Mouse (Mus musculus): Measurements from ENCODE around the gene Eif2b2. TPM values are rescaled to one million over a fixed set of nuclear protein-coding genes. Genes with fewer than 3 reads are reported as not detected.

Eif2b2 gene
- polyA plus RNA-seq, 1 experiment from 2014 or later: 88.2 TPM

DNA sequence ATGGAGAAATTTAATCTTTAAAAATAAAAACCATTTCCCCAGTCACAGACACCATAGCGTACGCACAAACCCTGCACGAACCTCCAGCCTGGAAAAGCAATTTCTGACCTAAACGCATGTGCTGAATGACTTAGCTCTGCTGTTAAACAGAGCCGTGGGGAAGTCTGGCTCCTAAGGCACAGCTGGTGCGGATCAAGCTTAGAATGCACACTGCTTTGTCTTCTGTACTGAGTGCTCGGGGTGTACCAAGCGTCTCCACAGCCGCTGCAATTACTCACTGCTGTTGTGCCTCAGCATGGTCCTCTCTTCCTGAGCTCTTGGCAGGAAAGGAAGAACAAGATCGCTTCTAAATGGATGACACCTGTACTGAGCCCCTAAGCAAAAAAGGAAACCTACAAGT is 43.2 kb downstream of the Eif2b2 start:
- Histone ChIP-seq H3K9me3 (no peaks in the 10 kb centered on the region), H3K36me3 (no peaks in the 10 kb centered on the region; the same call in 1 of the 2 replicates), H3K9ac (no peak overlapping the region), H3K4me3 (no peak overlapping the region), H3K27me3 (no peaks in the 10 kb centered on the region), H3K27ac (peak overlapping the region; percentile 76), H3K4me1 (peaks cover 27% of the 10 kb centered on the region), H3K4me2 (replicated peaks) (no peak overlapping the region)
- peak; percentile 88 for ATAC-seq (ENCODE audit: insufficient number of reproducible peaks, insufficient read depth, low FRiP score, low TSS enrichment)
- 20% methylated on average over 10 of the region's 10 CpGs for WGBS

DNA sequence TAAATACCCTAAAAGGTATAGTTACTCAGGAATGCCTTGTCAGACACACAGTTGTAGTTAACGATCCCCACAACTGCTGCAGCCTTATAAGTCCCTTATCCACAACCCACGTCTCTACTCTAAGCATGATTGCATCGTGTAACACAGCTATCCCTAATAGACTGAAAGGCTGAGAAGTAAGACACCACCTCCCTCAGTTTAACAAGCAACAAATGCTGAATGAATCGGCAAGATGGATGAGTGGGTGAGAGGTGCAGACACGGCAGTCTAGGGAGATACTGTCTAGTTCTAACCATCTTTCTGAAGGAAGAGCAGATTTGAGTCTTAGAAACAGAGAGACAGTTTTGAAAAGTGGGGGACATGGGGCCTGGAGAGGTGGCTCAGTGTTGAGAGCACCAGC is 43.9 kb downstream of the Eif2b2 start:
- no peak overlapping the region for H3K4me2 ChIP-seq (replicated peaks)
- H3K9me3 ChIP-seq: no peaks in the 10 kb centered on the region
- H3K36me3 ChIP-seq: no peaks in the 10 kb centered on the region; the same call in 1 of the 2 replicates
- H3K4me1 ChIP-seq: peaks cover 27% of the 10 kb centered on the region
- H3K27ac ChIP-seq: peak overlapping the region; percentile 76
- no peaks in the 10 kb centered on the region for H3K27me3 ChIP-seq
- 76% methylated on average over 5 of the region's 5 CpGs for WGBS
- no peak overlapping the region for H3K9ac ChIP-seq
- no peak for ATAC-seq (ENCODE audit: insufficient number of reproducible peaks, insufficient read depth, low FRiP score, low TSS enrichment)
- H3K4me3 ChIP-seq: no peak overlapping the region

DNA sequence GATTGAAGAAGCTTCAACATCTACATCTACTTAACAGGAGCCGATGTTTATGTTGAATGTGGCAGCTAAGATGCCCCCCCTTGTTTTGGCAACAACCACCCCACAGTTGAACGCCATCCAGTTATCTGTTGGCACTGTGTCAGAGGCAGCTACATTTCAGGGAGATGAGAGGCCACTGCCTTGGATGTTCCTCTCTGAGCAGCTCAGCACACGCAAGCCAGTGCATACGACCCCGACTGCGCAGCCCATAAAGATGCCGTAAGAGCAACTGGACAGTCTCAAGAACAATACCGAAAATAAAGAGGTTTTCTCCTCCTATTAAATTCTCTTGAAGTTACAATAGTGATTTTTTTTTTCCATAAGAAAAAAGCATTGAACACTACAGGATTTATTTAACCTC is 45.2 kb downstream of the Eif2b2 start:
- Histone ChIP-seq H3K36me3 (no peaks in the 10 kb centered on the region), H3K4me2 (replicated peaks) (no peak overlapping the region), H3K4me1 (peaks cover 27% of the 10 kb centered on the region), H3K27me3 (no peaks in the 10 kb centered on the region), H3K4me3 (no peak overlapping the region), H3K9me3 (no peaks in the 10 kb centered on the region), H3K9ac (no peak overlapping the region), H3K27ac (peak overlapping the region; percentile 78)
- 50% methylated on average over 8 of the region's 8 CpGs for WGBS
- ATAC-seq (ENCODE audit: insufficient number of reproducible peaks, insufficient read depth, low FRiP score, low TSS enrichment): no peak

DNA sequence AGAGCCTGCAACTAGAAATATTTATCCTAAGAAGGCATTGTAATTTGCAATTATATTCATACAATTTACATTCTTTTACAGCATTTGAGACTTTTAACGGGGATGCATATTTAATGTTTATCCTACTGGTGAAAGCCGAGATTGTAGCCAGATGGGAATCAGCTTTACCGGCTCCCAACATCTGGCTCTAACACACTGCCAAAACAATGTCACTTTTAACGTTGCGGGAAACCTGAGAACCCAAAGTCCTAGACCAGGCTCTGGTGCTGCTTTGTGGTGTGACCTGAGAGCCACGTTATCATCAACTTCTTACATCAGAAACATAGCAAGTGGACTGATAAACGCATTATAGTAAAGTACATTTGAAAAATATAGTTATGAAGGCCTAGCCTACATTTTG is 45.7 kb downstream of the Eif2b2 start:
- Histone ChIP-seq H3K27ac (peak overlapping the region; percentile 73), H3K27me3 (no peaks in the 10 kb centered on the region)
- ATAC-seq (ENCODE audit: insufficient number of reproducible peaks, insufficient read depth, low FRiP score, low TSS enrichment): no peak

DNA sequence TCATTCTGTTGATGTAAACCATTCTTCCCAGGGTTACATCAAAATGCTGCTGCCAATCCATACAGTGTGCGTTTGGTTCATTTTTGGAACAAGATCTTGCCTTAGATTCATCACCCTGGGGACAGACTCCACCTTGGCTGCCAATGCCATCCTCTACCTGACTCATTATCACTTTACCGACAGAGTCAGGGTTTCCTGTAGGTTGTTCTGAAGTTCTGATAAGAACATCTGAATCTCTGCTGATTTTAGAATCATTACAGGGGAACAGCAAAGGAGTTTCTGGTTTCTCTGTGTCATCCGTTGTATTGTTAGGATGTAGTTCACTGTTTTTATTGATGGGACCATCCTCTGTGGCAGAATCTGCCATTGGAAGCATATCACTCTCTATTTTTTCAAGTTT is 47.0 kb downstream of the Eif2b2 start:
- H3K27me3 ChIP-seq: no peaks in the 10 kb centered on the region
- 0 out of 2 replicates have a peak overlapping the region, but pooled peaks have one; percentile 30 for H3K27ac ChIP-seq
- H3K36me3 ChIP-seq: no peaks in the 10 kb centered on the region
- no peak overlapping the region for H3K4me3 ChIP-seq
- H3K4me2 ChIP-seq (replicated peaks): no peak overlapping the region
- peaks cover 29% of the 10 kb centered on the region for H3K4me1 ChIP-seq
- no peak for ATAC-seq (ENCODE audit: insufficient number of reproducible peaks, insufficient read depth, low FRiP score, low TSS enrichment)
- no peak overlapping the region for H3K9ac ChIP-seq
- 86% methylated on average over 3 of the region's 3 CpGs for WGBS
- H3K9me3 ChIP-seq: no peaks in the 10 kb centered on the region

More for the DNA sequence above, 45.7 kb downstream of the Eif2b2 start:
- Histone ChIP-seq H3K9me3 (no peaks in the 10 kb centered on the region), H3K4me1 (peaks cover 29% of the 10 kb centered on the region), H3K4me2 (replicated peaks) (no peak overlapping the region), H3K36me3 (no peaks in the 10 kb centered on the region), H3K9ac (no peak overlapping the region), H3K4me3 (no peak overlapping the region)
- WGBS: 17% methylated on average over 7 of the region's 7 CpGs

DNA sequence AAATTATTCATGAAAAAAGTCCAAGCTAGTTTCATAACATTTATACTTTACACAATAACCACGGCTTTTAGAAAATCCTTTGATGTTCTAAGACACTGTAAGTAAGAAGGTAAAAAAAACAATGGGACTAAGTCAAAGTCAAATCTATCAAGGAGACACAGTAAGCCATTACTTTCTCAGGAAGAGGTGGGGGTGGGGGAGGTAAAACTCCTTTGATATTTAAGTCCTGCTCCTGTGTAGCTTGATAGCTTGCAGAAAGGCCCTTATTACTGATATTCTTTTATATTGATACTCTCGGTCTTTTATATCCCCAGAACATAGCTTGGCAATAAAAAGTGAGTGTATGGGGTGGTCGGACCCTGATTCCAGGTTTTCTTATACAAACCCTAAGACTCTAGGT is 50.5 kb downstream of the Eif2b2 start:
- Histone ChIP-seq H3K36me3 (no peaks in the 10 kb centered on the region), H3K9me3 (no peaks in the 10 kb centered on the region), H3K27me3 (no peaks in the 10 kb centered on the region), H3K4me2 (replicated peaks) (peak overlapping the region; percentile 55), H3K4me1 (peaks cover 20% of the 10 kb centered on the region; the same call in 1 of the 2 replicates), H3K27ac (peak overlapping the region; percentile 91), H3K9ac (peak overlapping the region; percentile 66; the same call in 1 of the 2 replicates), H3K4me3 (peak overlapping the region; percentile 48)
- WGBS: 39% methylated on average over 3 of the region's 3 CpGs
- ATAC-seq (ENCODE audit: insufficient number of reproducible peaks, insufficient read depth, low FRiP score, low TSS enrichment): no peak

DNA sequence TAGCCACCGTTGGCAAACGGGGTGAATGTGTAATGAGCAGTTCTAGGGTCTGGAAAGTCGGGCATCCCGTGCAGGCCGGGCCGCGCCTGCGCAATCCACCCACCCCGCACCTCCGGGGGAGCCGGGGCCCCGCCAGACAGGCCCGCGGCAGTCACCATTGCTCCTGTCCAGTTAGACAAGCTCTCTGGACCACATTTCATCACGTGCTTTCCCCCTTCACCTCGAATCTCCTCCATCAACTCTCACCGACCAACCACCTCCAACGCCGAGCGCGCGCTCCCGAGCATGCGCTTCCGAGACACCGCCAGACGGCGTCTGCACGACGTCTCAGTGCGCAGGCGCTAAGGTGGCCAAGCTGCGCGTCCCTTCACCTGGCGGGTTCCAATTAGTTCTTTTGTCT is 51.0 kb downstream of the Eif2b2 start, which contains the start of gene Mlh3:
TSS of gene Mlh3 (minus strand) at position 281 of the 400 bp plus-strand sequence.
- Histone ChIP-seq H3K9me3 (no peaks in the 10 kb centered on the region), H3K4me2 (replicated peaks) (peak within 1 kb of the TSS; percentile 55), H3K4me3 (peak within 1 kb of the TSS; percentile 48), H3K36me3 (no peaks in the 10 kb centered on the region), H3K4me1 (peaks cover 17% of the 10 kb centered on the region; the same call in 1 of the 2 replicates), H3K9ac (peak within 1 kb of the TSS; percentile 66), H3K27me3 (no peaks in the 10 kb centered on the region), H3K27ac (peak within 1 kb of the TSS; percentile 91)
- WGBS: under 1% methylated on average over 35 of the region's 35 CpGs
- peak; percentile 67 for ATAC-seq (ENCODE audit: insufficient number of reproducible peaks, insufficient read depth, low FRiP score, low TSS enrichment)

DNA sequence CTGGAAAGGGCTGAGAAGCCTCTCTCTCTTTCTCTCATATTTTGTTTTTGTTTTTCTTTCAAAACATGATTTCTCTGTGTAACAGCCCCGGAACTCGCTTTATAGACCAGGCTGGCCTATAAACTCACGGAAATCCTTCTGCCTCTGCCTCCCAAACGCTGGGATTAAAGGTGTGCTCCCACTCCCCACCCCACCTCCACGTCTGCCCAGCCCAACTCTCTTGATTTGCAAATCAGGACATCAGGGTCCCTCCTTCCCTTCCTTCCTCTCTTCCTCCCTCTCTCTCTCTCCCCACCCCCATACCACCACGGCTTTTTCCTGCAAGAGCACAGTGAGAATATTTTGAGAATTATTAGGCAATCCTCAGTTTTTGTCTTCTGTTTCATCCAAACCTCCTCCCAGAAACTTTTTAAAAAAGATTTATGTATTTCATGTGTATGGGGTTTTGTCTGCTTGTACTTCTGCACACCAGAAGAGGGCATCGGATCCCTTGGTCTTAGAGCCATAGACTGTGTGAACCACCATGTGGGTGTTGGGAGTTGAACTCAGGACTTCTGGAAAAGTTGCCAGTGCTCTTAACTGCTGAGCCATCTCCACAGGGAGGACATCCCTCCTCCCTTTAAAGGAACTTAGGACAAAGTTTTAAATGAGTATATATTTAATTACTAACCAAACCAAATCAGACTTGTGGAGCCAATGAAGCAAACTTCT is 52.0 kb downstream of the Eif2b2 start:
- Histone ChIP-seq H3K27ac (no peak overlapping the region), H3K9me3 (no peaks in the 10 kb centered on the region), H3K36me3 (0 out of 2 replicates have a peak, but pooled peaks cover 4% of the 10 kb centered on the region), H3K27me3 (no peaks in the 10 kb centered on the region), H3K4me1 (peaks cover 9% of the 10 kb centered on the region; the same call in 1 of the 2 replicates), H3K4me2 (replicated peaks) (no peak overlapping the region), H3K9ac (no peak overlapping the region), H3K4me3 (no peak overlapping the region)
- 79% methylated on average over 7 of the region's 7 CpGs for WGBS
- no peak for ATAC-seq (ENCODE audit: insufficient number of reproducible peaks, insufficient read depth, low FRiP score, low TSS enrichment)

DNA sequence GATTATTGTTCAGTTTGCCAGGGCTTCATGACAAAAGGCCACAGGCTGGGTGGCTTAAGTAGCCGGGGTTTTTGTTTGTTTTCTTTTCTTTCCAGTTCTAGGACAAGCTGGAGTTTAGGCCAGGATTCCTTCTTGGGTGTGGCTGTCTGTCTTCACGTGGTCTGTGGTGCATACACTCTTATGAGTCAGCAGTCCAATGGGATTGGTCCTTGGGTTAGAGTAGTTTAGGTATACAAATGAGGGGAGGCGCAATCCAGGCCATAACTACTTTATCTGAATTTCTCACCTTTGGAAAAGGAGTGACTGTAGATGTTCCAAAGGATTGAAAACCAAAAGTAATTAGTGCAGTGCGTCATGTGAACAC is 52.5 kb downstream of the Eif2b2 start:
- no peak overlapping the region for H3K4me2 ChIP-seq (replicated peaks)
- H3K27me3 ChIP-seq: no peaks in the 10 kb centered on the region
- 75% methylated on average over 4 of the region's 4 CpGs for WGBS
- no peak overlapping the region for H3K9ac ChIP-seq
- no peak for ATAC-seq (ENCODE audit: insufficient number of reproducible peaks, insufficient read depth, low FRiP score, low TSS enrichment)
- 0 out of 2 replicates have a peak, but pooled peaks cover 4% of the 10 kb centered on the region for H3K36me3 ChIP-seq
- no peak overlapping the region for H3K4me3 ChIP-seq
- no peaks in the 10 kb centered on the region for H3K9me3 ChIP-seq
- H3K27ac ChIP-seq: no peak overlapping the region
- peaks cover 9% of the 10 kb centered on the region; the same call in 1 of the 2 replicates for H3K4me1 ChIP-seq

DNA sequence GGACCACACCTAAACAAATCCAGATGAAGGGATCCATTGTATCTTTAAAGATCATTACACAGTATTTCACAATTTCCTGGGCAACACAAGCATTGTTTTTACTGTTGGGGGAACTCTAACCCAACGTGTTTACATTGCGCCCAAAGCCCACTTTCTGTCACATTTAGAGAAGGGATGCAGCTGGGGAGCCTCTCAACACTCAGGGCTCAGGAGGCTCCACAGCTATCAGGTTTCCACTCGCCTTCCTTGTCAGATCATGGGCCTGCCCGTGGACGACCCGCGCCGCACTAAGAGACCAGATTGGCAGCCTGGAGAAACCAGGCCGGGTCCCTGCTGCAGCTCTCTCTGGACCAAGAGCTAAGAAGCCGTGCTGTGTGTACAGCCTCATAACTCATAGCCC is 54.2 kb downstream of the Eif2b2 start:
- Histone ChIP-seq H3K4me1 (peaks cover 9% of the 10 kb centered on the region; the same call in 1 of the 2 replicates), H3K4me2 (replicated peaks) (no peak overlapping the region), H3K27ac (peak overlapping the region; percentile 65), H3K9ac (no peak overlapping the region), H3K36me3 (0 out of 2 replicates have a peak, but pooled peaks cover 4% of the 10 kb centered on the region), H3K27me3 (no peaks in the 10 kb centered on the region), H3K4me3 (no peak overlapping the region), H3K9me3 (no peaks in the 10 kb centered on the region)
- peak; percentile 61 for ATAC-seq (ENCODE audit: insufficient number of reproducible peaks, insufficient read depth, low FRiP score, low TSS enrichment)
- WGBS: 27% methylated on average over 10 of the region's 10 CpGs
